In the genomic region with DNA sequence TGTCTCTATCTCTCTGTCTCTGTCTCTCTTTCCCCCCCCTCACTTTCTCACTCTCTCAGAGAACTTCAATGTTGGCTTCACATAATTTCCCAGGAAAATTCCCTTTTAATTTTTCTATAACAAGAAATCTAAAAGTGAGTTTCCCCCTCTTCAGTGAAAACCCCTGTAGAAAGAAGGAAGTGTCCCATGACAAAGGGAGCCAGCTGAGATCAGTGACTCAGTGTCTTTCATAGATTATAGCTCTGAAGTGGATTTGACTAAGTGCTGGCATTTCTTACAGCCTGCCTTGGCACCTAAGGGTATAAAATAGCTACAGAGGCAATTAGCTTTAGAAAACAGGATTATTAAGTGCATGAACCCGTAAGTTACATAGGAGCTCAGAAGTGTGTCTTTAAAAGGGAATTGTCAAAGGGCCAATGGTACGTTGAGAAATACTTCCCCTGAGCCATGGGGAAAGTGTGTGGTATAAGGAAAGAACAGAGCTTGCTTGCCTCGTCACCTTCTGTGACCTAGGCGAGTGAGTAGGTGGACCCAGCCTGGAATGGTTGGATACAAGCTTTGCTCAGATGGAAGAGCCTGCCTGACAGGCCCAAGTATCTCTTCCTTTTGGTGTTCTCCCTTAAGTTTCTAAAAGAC, we compare ENCODE assay signal across 18 mouse cellular contexts.
"Had no signal": no experiment of that assay in that cellular context is flagged by ENCODE, and none has a peak within 500 bp of the region (broad histone marks: within the 10 kb centered on the region; RNA-seq: fewer than 3 reads in every experiment).

No protein-coding gene starts in this region.

- H3K4me1 ChIP-seq: limb, embryonic 10.5 days; liver, embryonic 15.5 days; megakaryocyte, embryonic 14.5 days; midbrain, embryonic 15.5 days; neural tube, embryonic 13.5 days; stomach, embryonic 15.5 days had no signal

- H3K27ac ChIP-seq: left cerebral cortex, adult 2 months; limb, embryonic 10.5 days; liver, embryonic 15.5 days; midbrain, embryonic 15.5 days; neural tube, embryonic 13.5 days; stomach, embryonic 15.5 days had no signal

- H3K9me3 ChIP-seq: limb, embryonic 10.5 days; liver, embryonic 15.5 days; megakaryocyte, embryonic 14.5 days; midbrain, embryonic 15.5 days; neural tube, embryonic 13.5 days had no signal

- H3K27me3 ChIP-seq: liver, embryonic 15.5 days; midbrain, embryonic 15.5 days; neural tube, embryonic 13.5 days; stomach, embryonic 15.5 days had no signal

- H3K36me3 ChIP-seq: limb, embryonic 10.5 days; liver, embryonic 15.5 days; midbrain, embryonic 15.5 days; neural tube, embryonic 13.5 days; stomach, embryonic 15.5 days had no signal

- ATAC-seq: midbrain, embryonic 15.5 days had no signal

- H3K4me2 ChIP-seq: liver, embryonic 11.5 days; liver, embryonic 15.5 days; lung, embryonic 14.5 days; midbrain, embryonic 11.5 days; midbrain, embryonic 15.5 days; neural tube, embryonic 13.5 days; stomach, embryonic 15.5 days had no signal

- H3K9ac ChIP-seq: liver, embryonic 15.5 days; lung, embryonic 14.5 days; midbrain, embryonic 15.5 days; neural tube, embryonic 13.5 days; stomach, embryonic 15.5 days had no signal

- DNase-seq: kidney, adult 2 months; kidney, postnatal 25 days; lung, embryonic 14.5 days; lung, postnatal 10 days; retina, postnatal 1 day; right cerebral cortex, postnatal 4 days; spleen, adult 18-20 months; thymus, adult 2 months; thymus, postnatal 25 days had no signal

- H3K4me3 ChIP-seq: left cerebral cortex, adult 2 months; limb, embryonic 10.5 days; liver, embryonic 15.5 days; megakaryocyte, embryonic 14.5 days; midbrain, embryonic 15.5 days; neural tube, embryonic 13.5 days; stomach, embryonic 15.5 days had no signal
